Mouse (Mus musculus): ENCODE measurements around the gene Bsg.
"Not testable (repeated sequence)": the region's sequence is repeated elsewhere in the genome, so short reads cannot be mapped to it uniquely, and the experiment has no call there.

- TF ChIP-seq ZC3H11A (IDR thresholded peaks at IDR 0.05; ENCODE audit: borderline replicate concordance, low read depth, low read length): not testable (repeated sequence)
- TF ChIP-seq ZNF384 (IDR thresholded peaks at IDR 0.05; ENCODE audit: low read depth, low read length): peak; percentile 64; the same call in 1 of the 2 replicates
Observed at GRCm38 (mm10) chr10:79759675-79760074, 55.4 kb downstream of the Bsg start.
